Mouse (Mus musculus) CD4-positive helper T cell, adult 2 months (primary cell): Measurements from ENCODE around the gene Mus81.
"Not testable (repeated sequence)": the region's sequence is repeated elsewhere in the genome, so short reads cannot be mapped to it uniquely, and the experiment has no call there.

Source experiments
- DNase-seq: peaks from one replicate; pipeline ENCODE4 v3.0.0-alpha.2; 2012; ENCODE audit warnings: low read depth, missing footprints, low spot score

Mus81 gene

DNA sequence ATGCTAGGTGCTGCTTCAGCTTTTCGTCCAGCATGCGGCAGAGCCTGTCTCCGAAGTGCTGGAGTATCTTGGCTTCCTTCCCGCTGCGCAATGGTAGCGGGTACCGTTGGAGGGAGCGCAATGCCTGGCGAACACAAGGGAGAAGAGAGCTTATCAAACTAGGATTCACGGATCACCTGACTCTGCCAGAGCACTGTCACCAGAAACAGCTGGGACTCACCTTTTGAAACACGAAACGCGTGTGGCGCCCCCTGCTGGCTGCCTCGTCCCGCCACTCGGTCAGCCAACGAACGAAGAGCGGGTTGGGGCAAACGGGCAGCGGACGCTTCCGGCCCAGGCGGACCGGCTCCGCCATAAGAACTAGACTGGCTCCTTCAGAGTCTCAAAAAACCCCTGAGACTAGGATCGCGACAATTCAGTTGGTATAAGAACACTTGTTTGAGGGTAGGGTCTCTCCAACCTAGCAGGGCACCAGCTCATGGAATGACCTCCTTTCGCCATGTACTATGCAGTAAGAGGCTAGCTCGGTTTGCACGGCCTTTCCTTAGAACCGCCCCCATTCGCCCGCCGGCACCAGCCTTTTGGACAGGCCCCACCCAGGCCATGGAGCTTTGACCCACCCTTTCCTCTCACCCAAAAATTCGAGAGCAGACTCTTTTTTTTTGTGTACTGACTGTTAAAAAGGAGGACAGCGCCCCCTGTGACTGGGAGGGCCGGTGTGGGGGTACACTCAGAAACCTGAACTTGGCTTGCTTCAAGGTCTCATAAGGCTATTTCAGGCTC, at the start of gene Mus81:
Mus81 (minus strand) TSS at position 635 of the 783 bp plus-strand sequence.
- DNase-seq, result peak; percentile 95

DNA sequence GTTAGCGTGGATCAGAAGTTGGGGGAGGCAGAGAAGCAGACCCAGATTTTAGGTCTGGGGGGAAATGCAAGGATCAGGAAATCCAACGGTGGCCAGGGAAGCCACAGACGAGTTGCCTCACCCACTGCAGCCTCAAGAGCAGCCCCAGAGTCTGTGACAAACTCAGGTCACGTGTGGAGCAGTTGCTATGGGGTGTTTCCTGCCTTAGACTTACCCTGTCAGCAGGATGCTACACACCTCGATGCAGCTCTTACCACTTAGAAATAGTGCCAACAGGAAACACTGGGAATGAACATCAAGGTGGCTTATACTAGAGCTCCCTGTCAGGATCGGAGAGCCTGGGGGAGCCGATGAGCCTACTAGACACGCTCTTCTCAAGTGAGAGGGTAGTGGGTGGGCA, 44.3 kb upstream of the Mus81 start:
- DNase-seq, result peak; percentile 72

DNA sequence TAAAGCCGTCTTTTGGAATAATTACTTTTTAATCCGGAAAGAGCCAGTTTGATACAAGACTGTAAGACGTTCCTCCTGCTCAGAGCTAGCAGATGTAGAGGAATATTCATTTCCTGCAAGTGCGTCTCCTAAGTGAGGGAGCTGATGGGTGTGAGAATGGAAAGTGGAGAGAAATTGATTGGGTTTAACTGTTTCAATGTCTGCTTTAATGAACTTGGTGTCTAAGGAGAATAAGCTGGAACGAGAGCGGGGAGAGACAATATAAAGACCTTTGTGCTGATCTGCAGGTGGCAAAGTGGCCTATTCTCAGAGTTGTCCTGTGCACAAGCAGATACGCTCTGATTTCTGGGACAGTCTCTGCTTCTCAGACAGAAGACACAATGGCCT, 41.9 kb upstream of the Mus81 start:
- DNase-seq, result no peak

- peak; percentile 90 for DNase-seq
Observed at GRCm38 (mm10) chr19:5529325-5530137, 41.3 kb upstream of the Mus81 start.

GRCm38 (mm10) chr19:5525204-5525603, 37.0 kb upstream of the Mus81 start:
- DNase-seq, result no peak

DNA sequence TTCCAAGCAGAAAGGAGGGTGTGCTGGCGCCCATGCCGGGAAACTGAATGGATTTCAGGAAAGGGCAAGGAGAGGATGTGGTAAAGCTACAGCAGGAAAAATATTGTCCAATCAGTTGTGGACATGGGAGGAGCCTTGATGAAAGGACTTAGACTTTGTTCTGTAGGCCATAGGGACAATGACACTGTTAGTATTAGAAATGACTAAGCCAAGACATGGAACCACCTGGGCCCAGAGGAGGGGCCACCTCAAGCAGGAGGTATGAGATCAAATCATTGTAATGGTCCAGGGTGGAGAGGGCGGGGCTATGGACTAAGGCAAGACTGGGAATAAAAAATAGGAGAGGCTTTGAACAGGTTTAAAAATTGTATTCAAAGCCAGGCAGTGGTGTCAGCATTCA, 30.5 kb upstream of the Mus81 start:
- no peak for DNase-seq

GRCm38 (mm10) chr19:5516906-5517505, 28.8 kb upstream of the Mus81 start:
- DNase-seq, result no peak

GRCm38 (mm10) chr19:5515840-5516777, 27.9 kb upstream of the Mus81 start:
- DNase-seq, result no peak

DNA sequence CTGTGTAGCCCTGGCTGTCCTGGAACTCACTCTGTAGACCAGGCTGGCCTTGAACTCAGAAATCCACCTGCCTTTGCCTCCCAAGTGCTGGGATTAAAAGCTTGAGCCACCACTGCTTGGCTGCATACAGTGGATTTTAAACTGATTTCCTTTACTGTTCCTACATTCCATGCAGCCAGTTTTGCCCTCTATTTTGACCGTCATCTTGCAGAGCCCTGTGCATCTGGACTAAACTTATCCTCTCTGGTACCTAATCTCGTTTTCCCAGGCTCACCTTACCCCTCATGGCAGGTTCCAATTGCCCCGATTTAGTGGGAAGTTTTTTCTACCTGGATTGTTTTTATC, 24.8 kb upstream of the Mus81 start:
- no peak for DNase-seq

GRCm38 (mm10) chr19:5512091-5513004, 24.1 kb upstream of the Mus81 start:
- peak; percentile 38 for DNase-seq

- DNase-seq, result no peak
Observed at GRCm38 (mm10) chr19:5511074-5511632, 23.0 kb upstream of the Mus81 start.

DNA sequence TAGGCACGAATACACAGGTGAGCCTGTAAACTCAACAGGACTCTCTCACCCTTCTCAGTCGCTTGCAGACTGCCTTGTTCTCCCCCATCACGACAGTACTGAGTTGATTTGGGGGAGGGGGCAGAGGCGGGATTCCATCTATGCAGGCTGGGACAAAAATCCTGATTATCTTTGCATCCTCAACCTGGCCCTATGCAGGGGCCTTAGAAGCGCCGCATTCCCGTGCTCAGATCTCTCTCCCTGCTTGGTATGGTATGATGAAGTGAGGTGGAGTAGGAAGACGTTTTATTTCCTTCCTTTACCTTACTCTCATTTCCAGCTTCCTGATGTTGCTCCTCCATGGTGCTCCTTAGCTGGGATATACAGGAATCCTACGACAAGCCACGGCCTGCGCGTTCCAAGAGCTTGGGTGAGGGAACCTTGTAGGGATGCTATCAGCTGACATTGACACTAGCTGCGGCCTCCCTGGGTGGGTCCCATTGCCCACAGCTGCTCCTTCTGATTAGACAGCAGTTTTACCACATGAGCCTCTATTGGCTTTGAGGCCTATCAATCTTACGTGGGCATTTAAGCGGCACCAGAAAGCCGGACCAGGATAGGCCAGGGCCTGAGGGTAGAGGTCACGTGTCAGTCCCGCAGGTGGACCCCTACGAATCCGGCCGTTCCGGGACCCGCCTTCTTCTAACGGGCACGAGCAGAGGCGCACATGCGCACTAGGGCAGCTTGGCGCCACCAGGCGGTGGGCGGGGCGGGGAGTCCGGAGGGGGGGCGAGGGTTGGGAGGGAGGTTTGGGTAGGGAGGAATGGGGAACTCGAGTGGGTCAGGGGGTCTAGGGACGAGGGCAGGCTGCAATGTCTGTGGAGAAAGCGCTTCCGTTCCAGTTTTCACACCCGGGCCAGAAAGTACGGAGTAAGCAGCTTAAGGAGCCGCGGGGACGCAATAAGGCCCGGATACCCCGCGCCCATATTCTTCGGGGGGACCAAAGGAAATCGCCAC, 22.1 kb upstream of the Mus81 start, which contains the start of gene Snx32:
Snx32 (minus strand) TSS at position 508 of the 996 bp plus-strand sequence.
- peak; percentile 98 for DNase-seq

DNA sequence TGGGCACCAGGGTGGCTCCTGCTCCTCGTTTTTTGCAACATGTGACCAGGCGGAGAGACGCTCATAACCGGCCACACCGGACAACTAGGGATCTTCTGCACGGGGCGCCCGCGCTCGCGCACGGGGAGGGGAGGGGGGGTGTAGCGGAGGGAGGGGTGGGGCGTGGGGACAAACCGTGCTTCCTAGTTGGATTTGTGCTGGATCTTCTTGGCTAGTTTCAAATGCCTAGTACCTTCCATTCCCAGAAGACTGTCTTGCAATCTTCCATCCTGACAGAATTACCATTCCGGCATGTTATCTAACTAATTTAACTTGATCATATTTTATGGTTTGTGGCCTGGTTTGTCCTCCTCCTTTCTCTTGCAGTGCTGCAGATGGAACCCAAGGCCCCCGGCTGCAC, 15.5 kb upstream of the Mus81 start, which contains the start of gene 1700020D05Rik:
1700020D05Rik (minus strand) TSS at position 101 of the 400 bp plus-strand sequence.
- no peak for DNase-seq

DNA sequence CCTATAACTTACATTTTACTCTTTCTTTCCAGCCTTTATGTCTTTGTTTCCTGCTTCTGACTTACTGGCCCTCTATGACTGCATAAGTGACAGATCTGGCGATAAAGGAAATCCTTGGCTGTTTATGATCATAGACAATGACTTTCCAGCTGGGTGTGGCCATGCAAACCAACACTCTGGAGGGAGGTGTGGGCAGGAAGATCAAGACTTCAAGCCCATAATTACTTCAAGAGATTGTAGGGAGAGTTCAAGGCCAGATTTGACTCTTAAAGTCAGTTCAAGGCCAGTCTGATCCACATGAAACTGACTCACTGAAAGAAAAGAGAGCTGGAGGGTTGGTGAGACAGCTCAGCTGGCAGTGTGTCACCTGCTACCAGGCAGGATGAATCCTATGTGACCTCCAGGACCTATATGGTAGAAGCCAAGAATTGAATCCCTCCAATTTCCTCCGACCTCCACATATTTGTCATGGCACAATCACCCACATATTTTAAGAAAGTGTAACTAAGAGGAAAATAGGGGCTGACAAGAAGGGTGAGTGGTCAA, 12.2 kb upstream of the Mus81 start:
- DNase-seq, result no peak

- DNase-seq, result no peak
Observed at GRCm38 (mm10) chr19:5496052-5496370, 7.8 kb upstream of the Mus81 start.

- DNase-seq, result no peak
Observed at GRCm38 (mm10) chr19:5495353-5496051, 7.3 kb upstream of the Mus81 start.

DNA sequence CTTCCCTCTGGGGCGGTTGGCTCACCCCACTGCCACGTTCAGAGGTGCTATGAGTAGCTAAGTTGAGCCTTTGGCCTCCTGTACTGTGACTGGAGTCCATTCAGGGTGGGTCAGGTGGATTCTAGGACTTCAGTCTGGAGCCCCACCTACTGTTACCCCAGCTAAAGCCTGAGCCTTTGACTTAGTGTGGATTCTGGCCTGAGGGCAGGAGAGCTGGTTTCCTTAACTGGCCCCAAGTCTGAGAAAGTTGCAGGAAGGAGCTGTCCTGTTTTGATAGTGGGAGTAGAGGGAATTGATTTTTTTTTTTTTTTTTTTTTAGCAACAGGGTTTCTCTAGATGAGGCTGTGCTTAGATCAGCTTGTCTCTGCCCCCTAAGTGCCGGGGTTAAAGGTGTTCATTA, 6.1 kb upstream of the Mus81 start:
- no peak for DNase-seq

DNA sequence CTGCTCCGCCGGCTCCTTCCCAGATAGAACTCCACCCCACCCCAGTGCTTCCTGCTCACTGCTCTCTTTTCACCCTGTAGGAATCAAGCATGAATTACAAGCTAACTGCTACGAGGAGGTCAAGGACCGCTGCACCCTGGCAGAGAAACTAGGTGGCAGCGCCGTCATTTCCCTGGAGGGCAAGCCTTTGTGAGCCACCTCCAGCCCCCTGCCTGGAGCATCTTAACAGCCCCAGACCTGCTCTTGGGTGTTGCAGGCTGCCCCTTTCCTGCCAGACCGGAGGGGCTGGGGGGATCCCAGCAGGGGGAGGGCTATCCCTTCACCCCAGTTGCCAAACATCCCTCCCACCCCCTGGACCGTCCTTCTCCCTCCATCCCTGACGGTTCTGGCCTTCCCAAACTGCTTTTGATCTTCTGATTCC, 5.1 kb upstream of the Mus81 start:
- DNase-seq, result not testable (repeated sequence)
